Mouse (Mus musculus) spleen, adult 2 months (tissue): ENCODE data around the gene Nolc1.

Experiments used
- CTCF ChIP-seq: fragments of 200-500 bp; IDR thresholded peaks from 2 replicates; pipeline ENCODE4 v1.5.1; 2011; ENCODE audit warnings: mild to moderate bottlenecking, inconsistent platforms; ENCODE audit not compliant: insufficient read depth, insufficient read length, insufficient replicate concordance; ENCODE audit errors: extremely low read depth
- POLR2A ChIP-seq: fragments of 200-500 bp; IDR thresholded peaks from 2 replicates; pipeline ENCODE4 v1.6.1; 2011; ENCODE audit warnings: low read depth, low read length, inconsistent platforms

DNA sequence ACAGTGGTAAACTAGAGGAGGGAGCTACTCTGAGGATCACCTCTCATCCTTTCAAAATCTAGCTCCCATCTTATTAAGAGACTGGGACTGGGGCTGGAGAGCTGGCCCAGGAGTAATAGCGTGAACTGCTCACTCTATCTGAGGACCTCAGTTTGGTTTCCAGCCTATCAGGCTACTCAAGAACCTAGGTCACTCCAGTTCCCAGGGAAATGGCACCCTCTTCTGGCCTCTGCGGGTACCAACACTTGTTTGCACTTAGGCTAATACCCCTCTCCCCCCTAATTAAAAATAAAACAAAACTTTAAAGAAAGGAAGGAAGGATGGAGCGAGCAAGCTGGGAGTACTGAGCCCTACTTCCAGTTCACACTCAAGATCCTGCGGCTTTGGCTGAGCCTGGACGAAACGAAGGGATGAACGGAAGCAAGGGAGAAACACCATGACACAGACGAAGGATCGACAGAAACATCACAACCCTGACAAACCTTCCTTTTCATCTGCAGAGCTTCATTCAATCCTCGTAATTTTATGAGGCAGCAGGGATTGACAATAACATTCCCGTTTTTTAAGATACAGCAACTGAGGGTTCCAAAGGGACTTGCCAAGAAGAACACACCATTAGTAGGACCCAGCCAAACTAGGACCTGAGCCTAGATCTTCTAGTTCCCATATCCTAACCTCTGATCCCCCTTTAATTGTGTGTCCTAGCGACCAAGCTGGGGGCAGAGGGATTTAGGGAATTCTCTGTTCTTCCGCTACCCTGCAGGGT is 39.0 kb upstream of the Nolc1 start:
- TF ChIP-seq POLR2A = no peak
- TF ChIP-seq CTCF = no peak
